Mouse (Mus musculus) frontal cortex, postnatal 14 days (tissue): Measurements from ENCODE around the gene Sntg2.

Experiments used
- DNase-seq, 2 experiments: peaks; one replicate each; pipeline ENCODE4 v3.0.0; 2022; ENCODE audit warnings: low spot score in 2 of 2

The Sntg2 gene

GRCm38 (mm10) chr12:30283741-30284140, 89.4 kb downstream of the Sntg2 start:
- DNase-seq, result no peak

DNA sequence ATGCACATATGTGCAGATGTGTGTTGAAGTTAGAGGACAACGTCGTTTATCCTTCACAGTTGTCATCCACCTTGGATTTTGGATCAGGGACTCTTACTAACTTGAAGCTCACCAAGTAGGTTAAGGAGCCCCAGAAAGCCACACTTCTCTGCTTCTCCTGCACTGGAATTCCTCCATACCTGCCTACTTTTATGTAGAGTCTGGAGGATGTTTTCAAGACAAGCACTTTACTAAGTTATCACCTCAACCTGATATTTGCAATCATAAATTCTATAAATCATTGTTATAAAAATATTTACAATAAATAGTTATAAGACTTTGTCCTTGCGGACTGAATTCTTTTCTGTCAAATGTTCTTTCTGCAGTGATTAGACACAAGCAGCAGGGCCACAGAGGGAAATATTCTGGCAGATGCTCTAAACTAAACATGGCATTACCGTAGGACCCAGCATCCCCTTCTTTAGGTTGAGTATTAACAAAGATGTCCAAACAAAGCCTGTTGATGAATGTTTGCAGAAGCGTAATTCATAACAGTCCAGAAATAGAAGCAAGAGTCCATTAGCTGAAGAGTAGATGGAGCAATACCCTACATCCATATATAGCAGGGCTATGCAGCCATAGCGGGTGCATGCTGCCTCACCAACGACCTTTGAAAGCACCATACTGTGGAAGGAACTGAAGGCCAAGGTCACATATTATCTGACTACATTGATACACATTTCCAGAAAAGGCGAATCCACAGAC, 100.8 kb downstream of the Sntg2 start:
- no peak for DNase-seq

- DNase-seq, result no peak
Measured at GRCm38 (mm10) chr12:30264206-30264605, 109.0 kb downstream of the Sntg2 start.

GRCm38 (mm10) chr12:30261187-30261586, 112.0 kb downstream of the Sntg2 start:
- no peak for DNase-seq

- no peak for DNase-seq
Measured at GRCm38 (mm10) chr12:30258641-30259040, 114.5 kb downstream of the Sntg2 start.

DNA sequence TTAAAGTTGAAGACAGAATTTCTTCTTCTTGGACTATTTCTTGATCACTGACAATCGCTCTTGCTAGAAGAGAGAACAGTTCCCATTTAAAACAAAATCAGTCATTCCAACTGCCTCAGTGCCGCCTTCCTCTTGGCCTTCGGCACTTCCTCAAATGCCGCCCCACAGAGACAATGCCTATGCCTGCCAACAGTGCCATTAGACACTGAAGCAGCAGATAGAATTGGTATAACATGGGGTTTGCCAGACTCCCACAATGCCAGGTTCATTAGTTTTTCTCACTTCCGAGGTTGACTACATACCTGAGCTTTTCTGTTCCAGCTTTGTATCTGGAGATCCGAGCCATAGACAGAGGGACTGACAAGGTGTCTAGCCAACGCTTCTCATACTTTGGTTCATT, 115.5 kb downstream of the Sntg2 start:
- DNase-seq, result no peak

DNA sequence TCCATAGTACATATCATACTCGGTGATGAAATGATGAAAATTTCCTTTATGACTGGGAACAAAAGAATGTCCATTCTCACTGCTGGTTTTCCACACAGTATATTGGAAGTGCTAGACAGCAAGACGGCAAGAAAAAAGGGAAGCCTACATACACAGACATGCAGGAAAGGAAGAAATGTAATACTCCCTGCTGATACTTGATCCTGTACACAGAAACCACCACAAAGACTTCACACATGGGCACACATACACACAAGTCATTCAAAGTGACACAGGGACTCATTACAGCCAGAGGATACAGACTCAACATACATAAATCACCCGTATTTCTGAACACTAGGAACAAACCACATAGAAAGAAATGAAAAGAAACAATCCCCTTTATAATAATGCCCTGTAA, 117.0 kb downstream of the Sntg2 start:
- DNase-seq, result no peak

GRCm38 (mm10) chr12:30254581-30254980, 118.6 kb downstream of the Sntg2 start:
- no peak for DNase-seq

- DNase-seq, result no peak
Measured at GRCm38 (mm10) chr12:30252381-30252780, 120.8 kb downstream of the Sntg2 start.

DNA sequence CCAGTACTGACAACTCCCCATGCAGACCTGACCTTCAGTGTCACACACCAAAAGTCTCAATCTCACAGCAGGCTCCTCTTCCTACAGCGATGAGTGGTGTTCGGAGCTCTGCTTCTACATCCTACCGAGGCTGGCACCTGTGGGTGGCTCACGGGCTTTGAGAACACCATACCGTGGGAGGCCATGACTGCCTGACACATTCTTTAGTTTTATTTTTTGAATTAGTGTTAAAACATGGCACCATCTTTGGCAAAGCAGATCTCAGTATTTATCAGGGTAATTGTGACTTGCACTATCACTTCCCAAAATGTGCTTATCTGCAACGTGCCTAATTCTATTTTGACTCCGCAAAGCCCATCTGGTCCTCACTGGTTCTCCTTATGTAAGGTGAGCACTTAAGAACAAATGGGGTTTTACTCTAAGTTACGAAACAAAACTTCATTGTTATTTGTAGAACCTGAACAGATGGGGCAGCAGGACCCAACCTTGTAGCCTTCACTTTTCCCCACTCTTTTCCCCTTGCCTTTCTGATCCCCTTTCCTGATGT, 121.8 kb downstream of the Sntg2 start:
- DNase-seq, result no peak

DNA sequence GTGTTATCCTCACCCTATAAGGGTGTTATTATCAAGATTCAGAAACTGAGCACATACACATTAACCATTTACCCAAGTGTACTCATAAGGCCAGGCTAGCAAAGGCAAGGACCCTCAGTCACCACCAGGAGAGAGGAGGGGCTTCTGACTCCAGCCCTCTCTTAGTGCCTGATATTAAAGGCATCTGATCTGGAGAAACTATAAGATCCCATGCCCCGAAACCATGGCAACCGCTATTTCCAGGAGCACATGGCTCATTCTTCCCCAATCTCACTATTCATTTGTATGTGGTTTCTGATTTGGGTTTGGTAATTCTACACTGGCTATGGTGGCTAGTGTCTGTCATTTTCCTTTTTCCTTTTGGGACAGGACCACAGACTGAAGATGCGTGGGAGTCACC, 124.1 kb downstream of the Sntg2 start:
- DNase-seq, result no peak

DNA sequence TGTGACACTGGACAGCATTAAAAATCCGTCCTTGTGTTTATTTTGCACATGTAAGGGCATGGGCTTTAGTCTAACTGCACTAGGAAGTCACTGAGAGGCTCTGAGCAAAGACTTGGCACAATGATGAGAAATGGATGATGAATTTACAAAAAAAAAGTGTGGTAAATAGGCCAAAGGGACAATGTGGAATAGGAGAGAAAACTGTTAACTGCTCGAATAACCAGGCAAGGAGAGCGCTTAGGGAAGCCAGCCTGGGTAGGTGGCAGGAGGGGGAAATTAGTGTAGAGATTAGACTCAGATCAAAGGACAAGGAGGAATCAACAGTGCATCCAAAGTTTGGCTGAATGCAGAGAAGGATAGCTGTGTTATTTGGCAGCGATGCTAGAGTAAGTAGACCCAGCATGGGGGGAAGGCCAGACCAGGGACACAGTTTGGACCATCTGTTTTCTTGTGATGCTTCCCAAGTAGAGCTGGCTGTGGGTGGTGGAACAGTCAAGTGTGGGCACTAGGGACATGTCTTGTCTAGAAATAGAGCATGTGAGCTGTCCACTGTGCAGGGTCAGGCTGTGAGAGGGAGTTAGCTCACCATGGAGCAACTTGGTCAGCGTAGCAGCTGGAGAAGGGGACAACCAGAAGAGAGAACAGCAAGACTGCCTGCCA, 126.8 kb downstream of the Sntg2 start:
- DNase-seq, result peak in 1 of 2 experiments; percentile 13

DNA sequence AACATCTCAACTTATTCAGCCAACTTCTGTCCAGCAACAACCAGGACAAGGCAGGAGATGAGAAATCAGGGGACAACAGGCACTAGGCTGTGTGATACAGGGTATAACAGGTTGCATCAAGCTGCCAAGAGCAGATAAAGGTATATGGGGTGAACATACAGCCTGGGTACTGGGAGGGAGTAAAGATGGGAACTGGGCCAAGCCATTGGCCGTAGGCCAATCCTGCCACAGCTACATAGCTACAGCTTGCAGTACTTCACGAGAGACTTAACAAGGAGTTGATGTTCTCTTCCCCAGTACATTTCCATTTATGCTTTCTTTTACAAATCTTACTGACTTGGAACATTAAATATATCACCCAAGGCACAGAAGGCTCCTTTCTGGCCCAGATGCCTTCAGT, 129.0 kb downstream of the Sntg2 start:
- peak; percentile 31 to 49 for DNase-seq

DNA sequence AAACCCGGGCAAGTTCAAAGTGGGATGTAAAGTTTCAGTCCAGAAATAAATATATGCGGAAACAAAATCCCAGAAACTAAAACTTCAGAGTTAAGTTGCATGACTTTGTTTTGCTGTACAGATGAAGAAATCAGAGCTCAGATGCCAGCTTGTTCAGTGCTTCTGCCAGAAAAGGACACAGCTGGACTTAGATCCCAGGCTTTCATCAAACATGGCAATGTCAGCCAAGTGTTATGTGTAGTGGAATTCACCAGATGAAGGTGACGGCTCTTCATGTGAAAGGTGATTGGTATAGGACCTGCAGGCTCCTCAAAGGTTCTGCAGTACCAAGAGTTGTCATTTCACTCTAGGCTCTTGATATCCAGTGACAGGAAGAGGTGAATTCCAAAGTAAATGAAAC, 132.3 kb downstream of the Sntg2 start:
- no peak for DNase-seq

DNA sequence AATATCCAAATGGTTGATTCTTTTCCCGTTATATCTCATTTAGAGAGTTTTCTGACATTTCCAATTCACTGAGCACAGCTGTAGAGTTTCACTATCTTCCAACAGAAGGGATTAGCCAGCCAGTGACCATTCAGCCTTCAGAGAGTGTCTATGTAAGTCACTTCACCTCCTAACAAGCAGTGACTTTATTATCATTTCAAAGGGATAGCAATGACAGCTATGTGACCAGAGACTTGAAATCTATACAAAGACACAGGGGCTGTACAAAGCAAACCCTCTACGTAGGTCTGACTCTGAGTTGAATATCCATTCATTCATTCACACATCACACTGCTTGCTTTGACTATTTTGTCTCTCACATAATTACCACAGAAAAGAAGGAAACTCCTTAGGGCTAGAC, 138.2 kb downstream of the Sntg2 start:
- DNase-seq, result no peak

- no peak for DNase-seq
Measured at GRCm38 (mm10) chr12:30228004-30228403, 145.2 kb downstream of the Sntg2 start.

- DNase-seq, result no peak
Measured at GRCm38 (mm10) chr12:30226247-30226646, 146.9 kb downstream of the Sntg2 start.

GRCm38 (mm10) chr12:30216762-30217441, 156.3 kb downstream of the Sntg2 start:
- no peak for DNase-seq

DNA sequence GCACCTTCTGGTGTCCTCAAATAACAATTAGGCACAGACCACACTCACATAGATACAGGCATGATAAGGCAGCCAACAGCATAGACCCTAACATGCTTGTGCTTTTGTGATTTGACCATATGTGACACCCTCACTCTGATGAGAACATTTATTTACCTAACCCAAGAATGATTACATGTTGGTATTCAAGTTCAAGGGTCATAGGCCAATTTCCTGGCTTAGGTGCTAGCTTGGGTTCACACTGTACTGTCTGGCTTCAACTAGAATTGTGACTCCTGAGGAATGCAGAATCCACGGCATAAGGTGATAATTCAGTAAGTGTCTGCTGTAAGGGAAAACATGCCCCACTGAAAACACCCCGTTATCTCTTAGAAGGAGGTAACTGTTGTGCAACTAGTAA, 158.4 kb downstream of the Sntg2 start:
- no peak for DNase-seq

DNA sequence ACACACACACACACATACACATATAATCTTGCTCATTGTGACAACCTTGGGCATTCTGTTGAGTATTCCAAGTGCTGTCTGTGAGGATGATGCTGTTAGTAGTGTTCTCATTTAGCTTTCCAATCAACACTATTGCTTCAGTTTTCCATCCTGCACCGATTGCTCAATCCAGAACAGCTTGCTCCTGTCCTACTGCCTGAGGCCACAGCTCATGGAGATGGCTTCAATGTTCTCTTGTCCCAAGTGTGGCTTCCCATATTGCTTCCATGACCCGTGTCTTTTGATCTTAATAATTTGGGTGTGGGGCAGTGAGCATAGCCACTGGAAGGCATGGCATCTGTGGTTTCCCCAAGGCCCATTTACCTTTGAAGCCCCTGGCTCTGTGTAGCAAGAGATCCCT, 162.8 kb downstream of the Sntg2 start:
- no peak for DNase-seq

GRCm38 (mm10) chr12:30208527-30208926, 164.6 kb downstream of the Sntg2 start:
- DNase-seq, result no peak

DNA sequence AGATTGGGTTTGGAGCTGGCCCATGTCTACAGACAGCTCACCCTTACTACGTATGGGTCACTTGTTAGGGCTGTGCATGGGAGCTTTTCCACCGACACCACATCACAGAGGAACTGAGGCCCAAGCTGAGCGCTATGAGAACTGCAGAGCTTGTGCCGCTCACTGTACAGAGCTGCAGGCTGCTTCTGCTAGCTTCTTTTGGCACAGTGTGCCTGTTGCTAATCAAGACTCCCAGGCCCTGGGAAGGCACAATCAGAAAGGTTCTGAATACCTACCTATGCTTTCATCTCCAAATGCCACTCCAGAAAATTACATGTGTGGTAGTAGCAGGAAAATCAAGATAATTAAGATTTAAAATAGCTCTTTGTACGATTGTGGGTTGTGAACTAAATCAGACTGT, 165.1 kb downstream of the Sntg2 start:
- DNase-seq, result no peak

DNA sequence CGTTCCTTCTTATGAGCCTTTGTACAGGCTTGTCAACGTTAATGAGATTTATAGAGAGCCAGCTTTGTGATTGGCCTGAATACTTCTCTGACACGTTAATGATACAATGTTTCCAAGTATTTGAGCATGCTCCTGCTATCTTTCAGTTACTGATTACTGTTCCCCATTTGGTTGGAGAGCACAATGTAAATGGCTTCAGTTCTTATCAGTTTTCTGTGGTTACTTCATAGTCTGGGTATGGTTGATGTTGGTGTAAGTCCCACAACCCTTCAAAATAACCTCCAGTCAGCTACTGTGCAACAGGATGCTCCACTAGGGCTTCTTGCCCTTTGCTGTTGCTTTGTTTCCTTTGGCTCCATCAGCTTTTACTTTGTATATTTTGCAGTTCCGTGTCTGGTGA, 168.7 kb downstream of the Sntg2 start:
- no peak for DNase-seq
